In genomic region chr3:79977656-79978450, GRCm38 (mm10) we compare ENCODE assay signal across 8 mouse cellular contexts.
A peak's percentile ranks its signal among the peaks of the same experiment; 100 is the strongest.
DNase-seq lines count a peak whose midpoint lies in the region; ATAC-seq and TF ChIP-seq lines count a peak whose summit lies in the region.
"Had no signal": no experiment of that assay in that cellular context is flagged by ENCODE, and none has a peak within 500 bp of the region (broad histone marks: within the 10 kb centered on the region; RNA-seq: fewer than 3 reads in every experiment).

No protein-coding gene starts in this region.

- TF ChIP-seq POLR2A in liver, adult 2 months (IDR thresholded peaks at IDR 0.05; ENCODE audit: extremely low read depth, insufficient read depth, low read length) = no peak

- no peak overlapping the region for H3K9ac ChIP-seq in liver, adult 2 months (ENCODE audit: low read depth, low read length)

- H3K4me1 ChIP-seq in liver, adult 2 months (ENCODE audit: control insufficient read depth, insufficient read depth, low read length) = peaks cover 6% of the 10 kb centered on the region; the same call in 1 of the 2 replicates

- no peak for ATAC-seq in erythroid progenitor cell, adult 5-6 weeks (replicated peaks; ENCODE audit: low FRiP score, poor library complexity, severe bottlenecking)

- TF ChIP-seq CTCF in liver, adult 2 months (IDR thresholded peaks at IDR 0.05; ENCODE audit: low read depth, low read length) = no peak

- H3K27ac ChIP-seq in liver, adult 2 months (replicated peaks; ENCODE audit: insufficient read depth, low read depth, low read length) = no peak overlapping the region

- H3K79me2 ChIP-seq in liver, adult 2 months (ENCODE audit: control insufficient read depth, insufficient read depth, low read length) = no peaks in the 10 kb centered on the region

- no peaks in the 10 kb centered on the region for H3K27me3 ChIP-seq in liver, adult 2 months (ENCODE audit: control insufficient read depth, insufficient read depth, low read length)

- 83% methylated on average over 11 of the region's 11 CpGs for WGBS in liver, adult 2 months

- peak; percentile 14 for DNase-seq in liver, adult 2 months (ENCODE audit: extremely low read depth, low read depth, low spot score)
- no peak for DNase-seq in liver
- peak; percentile 41 for DNase-seq in embryo, embryonic 11 days
- peak; percentile 12 for DNase-seq in kidney, adult 18-20 months
- DNase-seq in mesoderm, embryonic 11.5 days (ENCODE audit: low read depth, low spot score) = peak; percentile 35
- no peak for DNase-seq in urinary bladder, adult 2 months (ENCODE audit: low spot score)
- DNase-seq: cerebellum, postnatal 25 days had no signal

- H3K4me3 ChIP-seq in liver, adult 2 months (ENCODE audit: insufficient read depth, low read depth, low read length) = no peak overlapping the region

- H3K36me3 ChIP-seq in liver, adult 2 months (ENCODE audit: control insufficient read depth, insufficient read depth, low read length) = no peaks in the 10 kb centered on the region

Comparison
In these comparisons a context has a peak if more than half of its experiments do, and no peak if none do; other contexts are left out.
1. DNase-seq: peak in liver, adult 2 months (single experiment), embryo, embryonic 11 days (single experiment), kidney, adult 18-20 months (single experiment) and mesoderm, embryonic 11.5 days (single experiment); none in liver (single experiment) and urinary bladder, adult 2 months (single experiment).